Mouse (Mus musculus): ENCODE data around the gene Sdha. TPM values are rescaled to one million over a fixed set of nuclear protein-coding genes. Genes with fewer than 3 reads are reported as not detected.

Sdha gene
- 336 TPM for polyA plus RNA-seq (2014; fragmentation: Illumina TruSeq; extraction: RNeasy Lipid Tissue Mini Kit (QIAGEN cat#74804); ENCODE audit: low read depth, low replicate concordance)

DNA sequence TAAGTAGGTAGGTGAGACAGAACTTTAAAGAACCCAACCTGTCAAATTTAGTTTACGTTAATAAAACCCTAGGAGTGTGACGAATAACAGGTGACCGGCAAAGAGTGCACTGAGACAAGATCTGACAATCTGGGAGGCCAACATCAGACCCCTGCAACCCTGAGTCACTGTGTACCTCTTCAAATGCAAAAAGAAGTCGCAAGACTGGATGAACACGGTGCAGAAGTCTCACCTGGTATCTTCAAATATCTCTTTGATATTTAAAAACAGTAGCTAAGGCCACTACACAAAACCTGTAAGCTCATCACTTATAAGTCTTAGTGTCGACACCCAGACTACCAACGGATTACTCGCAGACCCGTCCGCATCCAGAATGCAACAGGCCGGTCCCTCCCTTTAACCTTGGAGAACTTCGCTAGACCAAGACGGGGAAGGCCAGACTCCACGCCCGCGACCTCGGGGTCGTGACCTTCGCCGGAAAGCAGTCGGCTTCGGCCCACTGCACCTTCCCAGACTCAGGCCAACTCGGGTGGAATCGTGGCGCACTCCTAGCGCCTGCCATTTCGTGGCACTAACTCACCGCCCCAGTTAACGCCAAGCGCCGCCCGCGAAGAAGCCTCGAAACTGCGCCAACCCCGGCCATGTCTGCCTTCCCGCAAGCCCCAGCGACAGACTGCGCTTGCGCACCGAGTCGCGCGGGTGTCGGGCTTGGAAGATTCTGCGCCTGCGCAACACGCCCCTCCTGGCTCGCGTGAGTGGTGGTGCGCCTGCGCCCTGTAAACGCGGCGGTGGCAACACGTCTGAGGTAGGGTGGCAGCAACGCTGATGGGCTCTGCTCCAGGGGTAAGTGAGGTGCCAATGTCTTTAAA lies at the start of gene Sdha, which contains the start of gene Ccdc127:
Sdha (minus strand) TSS at position 715 of the 869 bp plus-strand sequence.
Ccdc127 (plus strand) TSS at position 744 of the 869 bp plus-strand sequence.

DNA sequence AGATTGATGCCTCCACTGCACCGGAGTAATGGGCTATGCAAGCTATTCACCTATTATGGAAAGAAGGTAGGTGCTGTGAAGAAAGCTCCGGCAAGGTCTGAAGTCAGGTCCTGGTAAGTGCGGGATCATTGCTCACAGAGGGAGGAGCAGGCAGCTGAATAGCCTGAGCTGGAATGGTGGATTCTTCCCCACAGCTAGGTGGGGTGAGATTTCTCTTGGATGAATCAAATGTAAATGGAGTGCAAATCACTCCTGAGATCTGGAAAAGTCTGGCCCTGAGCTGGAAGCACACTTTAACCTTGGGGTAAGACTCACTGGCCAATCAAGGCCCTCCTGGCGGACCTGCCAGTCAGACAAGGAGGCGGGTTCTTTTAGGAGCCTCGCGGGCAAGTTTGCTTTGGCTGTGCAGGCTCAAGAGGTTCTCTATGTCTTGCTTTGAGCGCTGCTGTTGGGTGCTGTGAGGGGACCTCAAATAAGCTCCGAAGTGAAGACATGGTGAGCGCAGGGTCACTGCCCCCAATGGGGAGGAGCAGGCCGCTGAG lies 49.3 kb upstream of the Sdha start, which contains the start of gene Ftl1-ps1:
Ftl1-ps1 (plus strand) TSS at position 397 of the 542 bp plus-strand sequence.

DNA sequence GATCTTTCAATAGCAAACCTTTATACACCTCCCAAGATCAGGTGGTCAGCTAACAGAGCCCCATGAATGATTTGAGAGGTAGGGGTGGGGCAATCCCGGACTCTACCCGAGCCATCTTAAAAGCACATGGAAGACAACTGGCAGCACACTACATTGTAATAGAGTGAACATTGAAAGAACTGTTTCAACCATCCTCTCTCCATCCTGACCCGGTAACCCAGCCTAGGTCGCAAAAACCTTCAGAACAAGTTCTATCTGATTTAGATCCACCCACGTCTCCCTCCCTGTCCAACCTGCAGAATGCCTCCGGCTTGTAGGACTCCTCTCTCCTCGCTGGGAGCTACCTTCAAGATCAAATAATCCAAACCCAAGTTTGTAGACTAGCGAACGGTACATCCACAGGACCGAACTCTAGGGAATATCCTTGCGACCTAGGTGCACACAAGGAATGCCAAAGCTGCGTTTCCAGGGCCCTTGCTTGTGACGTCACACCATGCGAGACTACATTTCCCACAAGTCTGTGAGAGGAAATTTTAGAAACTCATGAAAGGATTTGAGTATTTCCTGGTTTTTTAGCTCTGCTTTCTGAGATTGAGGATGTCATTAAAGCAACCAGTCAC lies 40.4 kb upstream of the Sdha start, which contains the start of gene Zfp72:
Zfp72 (minus strand) TSS at position 466 of the 620 bp plus-strand sequence.

GRCm38 (mm10) chr13:74363859-74364235 lies 13.8 kb upstream of the Sdha start, which contains the start of gene Lrrc14b:
Lrrc14b (minus strand) TSS chr13:74364005.

DNA sequence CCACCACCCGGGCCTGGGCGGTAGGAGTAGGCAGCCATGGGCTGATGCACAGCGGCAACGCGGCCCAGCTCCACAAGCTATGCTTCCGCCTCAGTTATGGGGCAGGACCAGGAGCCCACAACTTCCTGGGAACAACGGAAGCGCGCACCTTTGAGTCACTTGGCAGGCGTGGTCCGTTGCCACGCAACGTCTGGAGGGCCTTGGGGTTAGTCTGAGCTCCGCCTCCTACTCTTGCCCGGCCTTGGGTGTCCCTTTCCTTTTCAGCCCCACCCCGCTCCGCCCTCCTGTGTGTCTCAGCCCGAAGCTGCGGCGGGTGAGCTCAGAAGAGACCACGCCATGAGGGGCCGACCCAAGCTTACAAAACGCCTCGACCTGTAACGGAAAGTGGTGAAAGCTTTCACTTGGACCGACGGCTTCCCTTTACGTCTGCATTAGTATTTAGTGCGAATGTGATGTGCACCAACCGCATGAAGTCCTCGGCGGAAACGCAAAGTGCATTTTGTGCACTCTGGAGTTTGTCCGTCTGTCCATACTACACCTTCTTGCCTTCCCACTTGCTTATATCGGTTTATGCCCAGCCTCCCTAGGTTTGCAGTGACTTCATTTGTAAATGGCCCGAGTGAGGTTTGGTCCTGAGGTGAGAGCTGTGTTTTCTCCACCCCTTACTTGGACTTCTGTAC lies 32.8 kb downstream of the Sdha start, which contains the start of gene Pdcd6:
Pdcd6 (minus strand) TSS at position 411 of the 680 bp plus-strand sequence.

DNA sequence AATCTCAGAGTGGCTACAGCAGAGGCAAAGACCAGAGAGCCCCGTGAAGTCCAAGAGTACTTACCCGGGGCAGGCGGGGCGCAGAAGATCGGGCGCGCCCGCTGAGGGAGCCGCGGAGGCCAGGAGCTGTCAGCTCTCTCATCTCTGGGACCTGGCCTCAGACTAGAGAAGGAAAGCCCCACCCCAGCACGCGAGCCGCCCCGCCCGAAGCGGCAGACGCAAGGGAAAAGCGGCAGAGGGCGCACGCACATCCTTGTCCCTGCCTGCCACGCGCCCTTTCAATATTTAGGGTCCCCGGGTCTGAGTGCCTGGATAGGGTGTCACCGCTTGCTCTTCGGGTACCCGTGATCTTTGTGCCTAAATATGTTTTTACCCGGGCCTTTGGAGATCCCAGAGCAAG lies 57.9 kb downstream of the Sdha start, which contains the start of gene Ahrr:
Ahrr (minus strand) TSS at position 165 of the 400 bp plus-strand sequence.

Other genes starting within 250 kb of the Sdha start
- 53.0 TPM for gene Slc9a3, start 228.8 kb downstream of the Sdha start, polyA plus RNA-seq (2014; fragmentation: Illumina TruSeq; extraction: RNeasy Lipid Tissue Mini Kit (QIAGEN cat#74804); ENCODE audit: low read depth, low replicate concordance)
- 36.0 TPM for gene Exoc3, start 141.5 kb downstream of the Sdha start, polyA plus RNA-seq (2014; fragmentation: Illumina TruSeq; extraction: RNeasy Lipid Tissue Mini Kit (QIAGEN cat#74804); ENCODE audit: low read depth, low replicate concordance)
- gene Ahrr, start 57.9 kb downstream of the Sdha start, polyA plus RNA-seq (2014; fragmentation: Illumina TruSeq; extraction: RNeasy Lipid Tissue Mini Kit (QIAGEN cat#74804); ENCODE audit: low read depth, low replicate concordance), result 2.6 TPM
- gene Pdcd6, start 32.7 kb downstream of the Sdha start, polyA plus RNA-seq (2014; fragmentation: Illumina TruSeq; extraction: RNeasy Lipid Tissue Mini Kit (QIAGEN cat#74804); ENCODE audit: low read depth, low replicate concordance), result 151 TPM
- gene Ccdc127, start within 50 bp of the Sdha start, polyA plus RNA-seq (2014; fragmentation: Illumina TruSeq; extraction: RNeasy Lipid Tissue Mini Kit (QIAGEN cat#74804); ENCODE audit: low read depth, low replicate concordance), result 22.9 TPM
- 0.16 TPM for gene Lrrc14b, start 13.7 kb upstream of the Sdha start, polyA plus RNA-seq (2014; fragmentation: Illumina TruSeq; extraction: RNeasy Lipid Tissue Mini Kit (QIAGEN cat#74804); ENCODE audit: low read depth, low replicate concordance)
- 21.3 TPM for gene Zfp72, start 40.6 kb upstream of the Sdha start, polyA plus RNA-seq (2014; fragmentation: Illumina TruSeq; extraction: RNeasy Lipid Tissue Mini Kit (QIAGEN cat#74804); ENCODE audit: low read depth, low replicate concordance)
- 4.1 TPM for gene Ftl1-ps1, start 49.4 kb upstream of the Sdha start, polyA plus RNA-seq (2014; fragmentation: Illumina TruSeq; extraction: RNeasy Lipid Tissue Mini Kit (QIAGEN cat#74804); ENCODE audit: low read depth, low replicate concordance)
- gene Zfp825, start 143.7 kb upstream of the Sdha start, polyA plus RNA-seq (2014; fragmentation: Illumina TruSeq; extraction: RNeasy Lipid Tissue Mini Kit (QIAGEN cat#74804); ENCODE audit: low read depth, low replicate concordance), result 80.0 TPM

All from sigmoid colon, adult 10 weeks (tissue).